Mouse (Mus musculus) G1E (cell line): Measurements from ENCODE around the gene St8sia1. TPM values are rescaled to one million over a fixed set of nuclear protein-coding genes. Genes with fewer than 3 reads are reported as not detected.

Source experiments
- ATAC-seq: 2 replicates; pipeline ENCODE4 v1.8.0; 2016; ENCODE audit warnings: mild to moderate bottlenecking; ENCODE audit not compliant: insufficient number of reproducible peaks, poor library complexity, low FRiP score, severe bottlenecking; ENCODE audit errors: extremely low read depth
- DNase-seq: peaks from one replicate; pipeline ENCODE4 v3.0.0; 2012; ENCODE audit warnings: low spot score
- H3K27me3 ChIP-seq: 2 replicates; pipeline ENCODE4 v1.6.1; 2012; ENCODE audit warnings: mild to moderate bottlenecking, low read length, inconsistent platforms; ENCODE audit not compliant: insufficient read depth
- H3K36me3 ChIP-seq: replicated peaks from 2 replicates; pipeline ENCODE3; 2012; ENCODE audit warnings: mild to moderate bottlenecking, inconsistent platforms
- H3K4me1 ChIP-seq: 2 replicates; pipeline ENCODE4 v1.6.1; 2012; ENCODE audit warnings: low read depth, low read length, inconsistent platforms, mixed read lengths; ENCODE audit not compliant: insufficient read depth
- H3K4me3 ChIP-seq: 2 replicates; pipeline ENCODE4 v1.5.1; 2012; ENCODE audit warnings: low read depth, mild to moderate bottlenecking, inconsistent platforms, low read length, moderate library complexity, mixed read lengths
- H3K9me3 ChIP-seq: replicated peaks from 2 replicates; pipeline ENCODE4 v1.6.1; 2012; ENCODE audit warnings: inconsistent platforms
- CTCF ChIP-seq: IDR thresholded peaks from 2 replicates; pipeline ENCODE4 v1.5.1; 2012; ENCODE audit warnings: low read depth, low read length, inconsistent platforms, mixed read lengths
- GATA1 ChIP-seq: IDR thresholded peaks from 2 replicates; pipeline ENCODE4 v1.6.1; 2012; ENCODE audit warnings: borderline replicate concordance, low read length, inconsistent platforms, mixed read lengths
- GATA2 ChIP-seq: IDR thresholded peaks from 2 replicates; pipeline ENCODE4 v1.6.1; 2012; ENCODE audit warnings: low read depth, low read length, inconsistent platforms, borderline replicate concordance
- POLR2AphosphoS5 ChIP-seq: IDR thresholded peaks from 2 replicates; pipeline ENCODE4 v1.6.1; 2012; ENCODE audit warnings: low read depth, low read length, inconsistent platforms; ENCODE audit not compliant: insufficient replicate concordance
- TAL1 ChIP-seq: conservative IDR thresholded peaks from 2 replicates; pipeline ENCODE4 v1.6.1; 2012; ENCODE audit warnings: low read depth, low read length, inconsistent platforms, mixed read lengths
- polyA plus RNA-seq: library from polyadenylated mRNA; stranded (reverse); fragments of >175 nt; gene quantifications from 2 replicates; pipeline ENCODE4 v1.2.3, GENCODE M21; 2012
- total RNA-seq, 2 experiments: library from RNA; stranded (forward) in 1 of 2; stranded (reverse) in 1 of 2; fragments of 200-1000 nt in 1 of 2; fragments of >200 nt in 1 of 2; fragmentation: Nextera tagmentation in 1 of 2; gene quantifications; 2 replicates each; pipeline ENCODE4 v1.2.3; 2014 to 2017

The St8sia1 gene
- total and polyA plus RNA-seq, 3 experiments: 0.11 TPM; not detected in 2

DNA sequence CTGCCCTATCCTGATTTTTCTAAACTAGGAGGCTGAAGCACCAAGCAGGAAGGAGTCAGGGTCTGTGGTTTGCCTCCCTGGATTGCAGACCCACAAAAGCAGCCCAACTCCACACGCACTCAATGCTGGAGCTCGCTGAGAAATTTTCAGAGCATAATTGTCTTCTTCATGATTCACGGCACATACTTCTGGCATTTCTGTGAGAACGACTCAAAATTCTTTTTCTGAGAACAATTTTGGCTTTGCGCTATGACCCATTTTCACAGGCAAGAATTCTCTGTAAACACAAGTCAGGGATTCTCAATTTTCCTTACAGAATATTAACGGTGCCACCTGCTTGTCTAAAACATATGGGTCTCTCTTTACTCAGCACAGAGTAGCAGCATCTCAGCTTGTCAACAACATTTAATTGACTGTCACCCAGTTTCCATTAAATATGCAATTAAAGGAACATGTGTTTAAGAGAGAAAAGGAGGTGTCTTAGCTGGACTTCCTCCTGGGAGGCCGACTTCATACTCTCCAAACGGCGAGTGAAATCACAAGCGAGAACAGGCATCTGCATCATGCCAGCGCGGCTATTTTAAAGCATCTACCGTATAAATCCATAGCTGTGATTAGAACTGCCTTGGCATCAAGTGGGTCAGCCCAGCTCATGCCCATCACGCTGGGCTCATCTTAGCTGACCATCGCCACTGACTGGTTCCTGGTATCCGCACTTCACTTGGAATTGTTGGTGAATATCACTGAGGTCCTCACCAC lies 35.5 kb downstream of the St8sia1 start:
- no peaks in the 10 kb centered on the region; the same call in 1 of the 2 replicates for H3K4me1 ChIP-seq
- no peak for DNase-seq
- ATAC-seq: no peak
- TF ChIP-seq GATA1 (no peak), GATA2 (no peak), TAL1 (no peak), CTCF (no peak), POLR2AphosphoS5 (no peak)
- no peak overlapping the region for H3K4me3 ChIP-seq
- no peaks in the 10 kb centered on the region for H3K36me3 ChIP-seq
- H3K27me3 ChIP-seq: peaks cover 11% of the 10 kb centered on the region
- no peaks in the 10 kb centered on the region for H3K9me3 ChIP-seq

DNA sequence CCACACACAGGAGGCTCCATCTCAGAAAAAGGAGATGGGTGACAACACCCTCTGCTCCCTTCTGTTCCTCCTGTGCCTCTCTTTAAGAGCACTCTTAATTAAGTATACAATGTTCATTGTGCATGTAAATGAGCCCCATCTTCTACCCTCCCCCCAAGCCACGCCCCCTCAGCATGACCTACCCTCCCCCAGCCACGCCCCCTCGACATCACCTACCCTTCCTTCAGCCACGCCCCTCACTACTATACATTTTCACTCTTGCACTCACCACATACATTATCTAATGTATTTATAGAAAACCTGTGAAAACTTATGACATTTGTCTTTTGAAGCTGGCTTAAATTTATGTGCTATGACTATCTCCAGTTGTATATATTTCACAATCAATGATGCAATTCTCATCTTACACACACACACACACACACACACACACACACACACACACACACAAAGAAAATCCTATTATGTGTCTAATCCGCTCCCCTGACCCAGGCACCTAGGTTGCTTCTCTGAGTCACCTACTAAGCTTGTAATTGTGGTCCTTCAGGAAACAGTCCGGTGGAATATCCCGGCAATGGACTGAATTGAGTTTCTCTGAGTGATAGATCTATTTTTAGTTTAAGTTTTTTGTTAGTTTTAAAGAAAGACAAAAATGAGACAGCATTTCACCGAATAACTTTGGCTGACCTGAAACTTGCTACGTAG lies 37.2 kb downstream of the St8sia1 start:
- H3K4me1 ChIP-seq: no peaks in the 10 kb centered on the region; the same call in 1 of the 2 replicates
- H3K9me3 ChIP-seq: no peaks in the 10 kb centered on the region
- no peak for DNase-seq
- H3K4me3 ChIP-seq: no peak overlapping the region
- no peak for ATAC-seq
- no peaks in the 10 kb centered on the region for H3K36me3 ChIP-seq
- TF ChIP-seq GATA2 (no peak), GATA1 (no peak), POLR2AphosphoS5 (no peak), CTCF (no peak), TAL1 (no peak)
- H3K27me3 ChIP-seq: peaks cover 11% of the 10 kb centered on the region

DNA sequence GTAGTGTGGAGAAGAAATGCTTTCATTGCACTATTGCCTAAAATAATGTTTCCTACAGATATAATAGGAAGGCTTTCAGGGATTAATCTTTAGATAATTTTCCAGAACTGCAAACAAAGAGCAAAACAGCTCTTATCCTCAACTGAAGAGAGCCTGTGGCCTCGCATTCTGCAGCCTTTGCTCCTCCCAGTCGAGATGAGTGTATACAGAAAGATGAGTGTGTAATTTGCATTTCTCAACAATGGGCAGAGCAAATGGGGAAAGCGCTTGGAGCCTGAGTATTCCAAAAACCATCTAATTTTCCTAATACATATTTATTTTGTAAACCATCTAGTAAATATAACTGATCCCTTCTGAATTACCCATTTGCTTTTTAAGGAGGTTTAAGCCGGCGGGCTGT lies 38.3 kb downstream of the St8sia1 start:
- H3K27me3 ChIP-seq: peaks cover 14% of the 10 kb centered on the region
- ATAC-seq: no peak
- no peak overlapping the region for H3K4me3 ChIP-seq
- no peaks in the 10 kb centered on the region for H3K36me3 ChIP-seq
- TF ChIP-seq CTCF (no peak), TAL1 (no peak), POLR2AphosphoS5 (no peak), GATA2 (no peak), GATA1 (no peak)
- DNase-seq: no peak
- H3K4me1 ChIP-seq: no peaks in the 10 kb centered on the region
- no peaks in the 10 kb centered on the region for H3K9me3 ChIP-seq

DNA sequence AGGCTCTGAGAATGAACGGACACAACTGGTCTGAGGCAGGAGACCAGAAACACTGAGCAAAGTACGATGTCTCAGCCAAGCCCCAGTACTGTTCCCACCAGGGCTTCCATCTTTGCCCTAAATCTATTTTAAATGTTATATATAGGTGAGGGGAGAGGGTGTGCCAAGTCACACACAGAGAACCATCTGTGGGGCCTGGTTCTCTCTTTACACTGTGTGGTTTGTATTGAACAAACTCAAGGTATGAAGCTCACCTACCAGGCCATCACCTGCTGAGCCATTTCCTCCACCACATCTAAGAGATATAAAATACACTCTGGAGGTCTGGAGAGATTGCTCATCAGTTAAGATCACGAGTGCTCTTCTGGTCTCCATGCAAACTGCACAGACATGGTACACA lies 38.9 kb downstream of the St8sia1 start:
- Histone ChIP-seq H3K9me3 (no peaks in the 10 kb centered on the region), H3K36me3 (no peaks in the 10 kb centered on the region)
- DNase-seq: no peak

DNA sequence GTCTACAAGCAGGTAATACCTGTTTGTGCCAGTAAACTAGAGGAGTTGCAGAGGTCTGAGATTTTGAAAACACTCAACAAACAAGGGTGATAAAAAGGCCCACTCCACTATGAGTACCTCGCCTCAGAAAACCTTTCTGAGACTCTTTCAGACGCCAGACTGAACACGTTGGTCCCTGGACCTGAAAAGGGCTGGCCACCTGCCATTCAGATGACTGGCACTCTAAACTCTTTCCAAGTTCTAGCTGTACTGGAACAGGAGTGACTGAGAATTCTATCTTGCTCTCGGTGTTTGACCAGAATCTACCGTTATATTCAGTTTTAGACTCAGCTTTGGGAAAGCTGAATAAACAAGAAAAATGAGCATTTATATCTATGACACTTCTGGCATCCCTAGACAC lies 43.4 kb downstream of the St8sia1 start:
- ATAC-seq: no peak

More for the DNA sequence above, 38.9 kb downstream of the St8sia1 start:
- no peak for ATAC-seq
- TF ChIP-seq GATA1 (no peak), TAL1 (no peak), CTCF (no peak), POLR2AphosphoS5 (no peak), GATA2 (no peak)
- Histone ChIP-seq H3K4me1 (no peaks in the 10 kb centered on the region), H3K4me3 (no peak overlapping the region), H3K27me3 (peaks cover 14% of the 10 kb centered on the region)

DNA sequence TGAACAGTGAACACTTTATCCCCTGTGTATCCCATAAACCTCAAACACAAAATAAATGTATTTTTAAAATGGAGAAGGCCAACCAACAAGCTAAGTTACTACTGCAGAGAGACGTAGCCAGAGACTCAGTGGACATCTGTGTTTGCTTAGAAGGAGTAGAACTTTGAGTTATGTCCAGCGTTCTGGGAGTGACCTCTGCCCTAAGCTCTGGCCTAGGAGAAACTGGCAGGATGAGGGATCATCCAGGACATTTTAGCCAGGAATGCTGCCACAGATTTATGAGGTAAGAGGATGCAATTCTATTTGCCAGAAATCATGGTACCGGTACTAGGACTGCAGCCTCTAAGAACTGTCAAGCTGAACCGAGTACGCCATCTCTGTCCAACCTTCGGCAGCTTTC lies 45.6 kb downstream of the St8sia1 start:
- no peak for TF ChIP-seq POLR2AphosphoS5
- no peak for TF ChIP-seq CTCF
- no peak for TF ChIP-seq GATA1
- TF ChIP-seq TAL1: no peak
- TF ChIP-seq GATA2: no peak
- DNase-seq (no peak), ATAC-seq (no peak)
- no peaks in the 10 kb centered on the region for H3K36me3 ChIP-seq
- peaks cover 15% of the 10 kb centered on the region for H3K27me3 ChIP-seq
- no peaks in the 10 kb centered on the region for H3K9me3 ChIP-seq
- peaks cover 33% of the 10 kb centered on the region for H3K4me1 ChIP-seq
- H3K4me3 ChIP-seq: no peak overlapping the region

More for the DNA sequence above, 43.4 kb downstream of the St8sia1 start:
- Histone ChIP-seq H3K27me3 (peaks cover 21% of the 10 kb centered on the region), H3K36me3 (no peaks in the 10 kb centered on the region), H3K4me3 (no peak overlapping the region), H3K4me1 (peaks cover 20% of the 10 kb centered on the region), H3K9me3 (no peaks in the 10 kb centered on the region)
- TF ChIP-seq POLR2AphosphoS5 (no peak), GATA1 (no peak), CTCF (no peak), GATA2 (no peak), TAL1 (no peak)
- no peak for DNase-seq
